Mouse (Mus musculus) gastrocnemius, postnatal 14 days (tissue): ENCODE measurements around the gene Trarg1. TPM values are rescaled to one million over a fixed set of nuclear protein-coding genes. Genes with fewer than 3 reads are reported as not detected.

Source experiments
- DNase-seq: peaks from one replicate; pipeline ENCODE4 v3.0.0; 2021; ENCODE audit warnings: mixed read lengths
- intact Hi-C: fragments of 180-260 bp; cut with DNase I; formaldehyde crosslinking; loops from one replicate; pipeline ENCODE4 v1.15.1; 2025; ENCODE audit warnings: low total_unique reads
- total RNA-seq, 2 experiments: library from RNA; stranded (reverse); gene quantifications; 2 replicates each; pipeline ENCODE4 v1.2.3; 2021

Trarg1 gene
- total RNA-seq, 2 experiments from 2014 or later: 1.4 TPM

DNA sequence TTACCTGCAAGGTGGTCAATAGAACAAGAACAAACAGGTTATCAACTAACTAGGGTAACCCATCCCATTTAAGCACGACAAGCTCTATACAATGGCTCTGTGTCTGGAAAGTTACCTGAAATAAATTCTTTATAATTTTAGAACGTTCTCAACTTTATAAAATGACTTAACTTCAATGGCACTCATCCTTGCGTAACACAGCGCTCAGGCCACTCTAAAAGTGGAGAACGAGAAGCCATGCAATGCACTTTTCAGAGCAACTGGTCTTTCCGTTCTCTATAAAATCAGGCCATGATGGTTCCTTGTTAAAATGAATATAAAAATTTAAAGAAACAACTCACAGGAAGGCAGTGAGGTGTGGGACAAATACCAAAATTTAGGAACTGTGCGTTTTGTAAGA lies 62.9 kb downstream of the Trarg1 start:
- intact Hi-C loops: no loop called here
- DNase-seq: no peak

DNA sequence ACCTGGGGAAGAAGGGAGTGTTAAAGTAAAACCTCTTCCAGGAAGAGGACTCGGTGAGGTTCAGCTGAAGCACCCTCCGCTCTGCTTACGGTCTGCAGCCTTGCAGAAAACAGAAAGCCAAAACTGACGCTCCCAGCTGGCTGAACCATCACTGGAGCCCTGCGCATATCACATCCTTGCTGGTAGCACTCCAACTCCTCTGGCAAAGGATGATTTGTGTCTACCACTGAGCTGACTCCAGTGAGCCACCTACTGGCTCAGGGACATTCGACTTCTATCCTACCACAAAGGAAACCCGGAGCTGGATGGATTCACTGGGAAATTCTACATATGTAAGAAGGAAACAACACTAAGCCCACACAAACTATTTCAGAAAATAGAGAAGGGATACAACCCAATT lies 64.9 kb downstream of the Trarg1 start:
- intact Hi-C loops: no loop called here
- DNase-seq: peak; percentile 62

DNA sequence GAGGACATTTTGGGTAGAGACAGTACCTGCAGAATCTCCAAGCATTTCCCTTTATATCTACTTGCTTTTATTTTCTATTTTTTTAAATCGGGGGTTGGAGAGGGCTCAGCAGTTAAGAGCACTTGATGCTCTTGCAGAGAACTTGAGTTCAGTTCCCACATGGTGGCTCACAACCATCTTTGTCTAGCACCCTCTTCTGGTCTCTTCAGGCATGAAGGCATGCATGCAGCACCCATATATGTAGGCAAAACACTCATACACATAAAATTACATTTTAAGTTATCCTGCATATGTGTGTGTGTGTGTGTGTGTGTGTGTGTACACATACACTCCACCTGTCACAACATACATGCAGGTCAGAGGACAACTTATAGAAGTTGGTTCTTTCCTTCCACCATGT lies 66.3 kb downstream of the Trarg1 start:
- intact Hi-C loops: no loop called here
- no peak for DNase-seq

Other genes starting within 250 kb of the Trarg1 start
- gene Abr, start 57.5 kb upstream of the Trarg1 start, total RNA-seq: 10 to 100 TPM; 15.4 to 18.2 TPM
- not detected for gene Bhlha9, start 7.3 kb upstream of the Trarg1 start, total RNA-seq
- gene Gosr1, start 83.8 kb downstream of the Trarg1 start, total RNA-seq: 10 to 100 TPM; 20.1 to 21.8 TPM
- 10 to 100 TPM; 39.4 to 50.8 TPM for gene Cpd, start 167.2 kb downstream of the Trarg1 start, total RNA-seq
- gene Tmigd1, start 222.4 kb downstream of the Trarg1 start, total RNA-seq: under 1 TPM; 0.24 to 0.45 TPM
- gene Blmh, start 245.0 kb downstream of the Trarg1 start, total RNA-seq: 10 to 100 TPM; 38.8 to 41.7 TPM